Mouse (Mus musculus) mature B cell (primary cell): ENCODE data around the gene Dus4l.

Source experiments
- in situ Hi-C: fragments of 300-500 bp; cut with MboI; formaldehyde crosslinking; loops from 2 replicates; pipeline ENCODE4 v1.14.3; 2019

The Dus4l gene

GRCm38 (mm10) chr12:31592011-31592410, 62.6 kb downstream of the Dus4l start:
- in situ Hi-C loops: no loop called here
